Mouse (Mus musculus): ENCODE data around the gene Akr1d1. TPM values are rescaled to one million over a fixed set of nuclear protein-coding genes. Genes with fewer than 3 reads are reported as not detected.

Gene Akr1d1
- polyA plus RNA-seq, 1 experiment from 2014 or later: not detected

GRCm38 (mm10) chr6:37593033-37593374, 63.0 kb downstream of the Akr1d1 start:
- H3K4me1 ChIP-seq (ENCODE audit: control insufficient read depth in 2 of 2, insufficient read depth in 2 of 2, low read length in 2 of 2): peaks cover 2 to 8% of the 10 kb centered on the region in 2 experiments
- no peaks in the 10 kb centered on the region for H3K27me3 ChIP-seq (ENCODE audit: control insufficient read depth, insufficient read depth, low read length)
- no peak overlapping the region for H3K9ac ChIP-seq (ENCODE audit: low read length)
- 64% methylated on average over 6 of the region's 6 CpGs for WGBS
- H3K27ac ChIP-seq (replicated peaks in 1 of 2; ENCODE audit: control insufficient read depth in 1 of 2, insufficient read depth in 1 of 2, low read depth in 2 of 2, low read length in 2 of 2): peak overlapping the region in 1 of 2 experiments; percentile 29; a peak in 2 of 4 replicates
- H3K36me3 ChIP-seq (ENCODE audit: control insufficient read depth, insufficient read depth, low read length): no peaks in the 10 kb centered on the region
- no peak overlapping the region for H3K4me3 ChIP-seq (ENCODE audit: control insufficient read depth in 1 of 2, insufficient read depth in 1 of 2, low read depth in 1 of 2, low read length in 2 of 2)
- ATAC-seq (ENCODE audit: insufficient number of reproducible peaks, insufficient read depth, low FRiP score, low read depth): no peak
- H3K4me2 ChIP-seq (ENCODE audit: low read length): no peak overlapping the region
- no peaks in the 10 kb centered on the region for H3K9me3 ChIP-seq (ENCODE audit: control insufficient read depth, low read length)

GRCm38 (mm10) chr6:37593551-37594089, 63.6 kb downstream of the Akr1d1 start:
- no peak for ATAC-seq (ENCODE audit: insufficient number of reproducible peaks, insufficient read depth, low FRiP score, low read depth)
- no peaks in the 10 kb centered on the region for H3K36me3 ChIP-seq (ENCODE audit: control insufficient read depth, insufficient read depth, low read length)
- no peaks in the 10 kb centered on the region for H3K27me3 ChIP-seq (ENCODE audit: control insufficient read depth, insufficient read depth, low read length)
- 24% methylated on average over 5 of the region's 5 CpGs for WGBS
- peaks cover 2 to 8% of the 10 kb centered on the region in 2 experiments for H3K4me1 ChIP-seq (ENCODE audit: control insufficient read depth in 2 of 2, insufficient read depth in 2 of 2, low read length in 2 of 2)
- H3K4me2 ChIP-seq (ENCODE audit: low read length): no peak overlapping the region
- H3K4me3 ChIP-seq (ENCODE audit: control insufficient read depth in 1 of 2, insufficient read depth in 1 of 2, low read depth in 1 of 2, low read length in 2 of 2): no peak overlapping the region
- no peak overlapping the region for H3K27ac ChIP-seq (replicated peaks in 1 of 2; ENCODE audit: control insufficient read depth in 1 of 2, insufficient read depth in 1 of 2, low read depth in 2 of 2, low read length in 2 of 2)
- no peaks in the 10 kb centered on the region for H3K9me3 ChIP-seq (ENCODE audit: control insufficient read depth, low read length)
- H3K9ac ChIP-seq (ENCODE audit: low read length): no peak overlapping the region

GRCm38 (mm10) chr6:37597088-37597487, 67.1 kb downstream of the Akr1d1 start:
- H3K9me3 ChIP-seq (ENCODE audit: control insufficient read depth, low read length): no peaks in the 10 kb centered on the region
- no peaks in the 10 kb centered on the region for H3K27me3 ChIP-seq (ENCODE audit: control insufficient read depth, insufficient read depth, low read length)
- no peak overlapping the region for H3K9ac ChIP-seq (ENCODE audit: low read length)
- no peak overlapping the region for H3K4me3 ChIP-seq (ENCODE audit: control insufficient read depth in 1 of 2, insufficient read depth in 1 of 2, low read depth in 1 of 2, low read length in 2 of 2)
- no peak for ATAC-seq (ENCODE audit: insufficient number of reproducible peaks, insufficient read depth, low FRiP score, low read depth)
- H3K4me2 ChIP-seq (ENCODE audit: low read length): no peak overlapping the region
- no peaks in the 10 kb centered on the region for H3K36me3 ChIP-seq (ENCODE audit: control insufficient read depth, insufficient read depth, low read length)
- 62% methylated on average over 2 of the region's 2 CpGs for WGBS
- peaks cover 2 to 8% of the 10 kb centered on the region in 2 experiments for H3K4me1 ChIP-seq (ENCODE audit: control insufficient read depth in 2 of 2, insufficient read depth in 2 of 2, low read length in 2 of 2)
- H3K27ac ChIP-seq (replicated peaks in 1 of 2; ENCODE audit: control insufficient read depth in 1 of 2, insufficient read depth in 1 of 2, low read depth in 2 of 2, low read length in 2 of 2): no peak overlapping the region

- Histone ChIP-seq H3K36me3 (ENCODE audit: control insufficient read depth, insufficient read depth, low read length) (no peaks in the 10 kb centered on the region), H3K4me2 (ENCODE audit: low read length) (no peak overlapping the region), H3K9ac (ENCODE audit: low read length) (no peak overlapping the region), H3K4me3 (ENCODE audit: control insufficient read depth in 1 of 2, insufficient read depth in 1 of 2, low read depth in 1 of 2, low read length in 2 of 2) (no peak overlapping the region), H3K27ac (replicated peaks in 1 of 2; ENCODE audit: control insufficient read depth in 1 of 2, insufficient read depth in 1 of 2, low read depth in 2 of 2, low read length in 2 of 2) (no peak overlapping the region), H3K27me3 (ENCODE audit: control insufficient read depth, insufficient read depth, low read length) (no peaks in the 10 kb centered on the region), H3K4me1 (ENCODE audit: control insufficient read depth in 2 of 2, insufficient read depth in 2 of 2, low read length in 2 of 2) (peaks cover 2 to 6% of the 10 kb centered on the region in 2 experiments; a peak in 3 of 4 replicates), H3K9me3 (ENCODE audit: control insufficient read depth, low read length) (no peaks in the 10 kb centered on the region)
- no peak for ATAC-seq (ENCODE audit: insufficient number of reproducible peaks, insufficient read depth, low FRiP score, low read depth)
These were observed 68.1 kb downstream of the Akr1d1 start for GRCm38 (mm10) chr6:37598033-37598432.

- Histone ChIP-seq H3K9me3 (ENCODE audit: control insufficient read depth, low read length) (no peaks in the 10 kb centered on the region), H3K27ac (replicated peaks in 1 of 2; ENCODE audit: control insufficient read depth in 1 of 2, insufficient read depth in 1 of 2, low read depth in 2 of 2, low read length in 2 of 2) (no peak overlapping the region), H3K4me3 (ENCODE audit: control insufficient read depth in 1 of 2, insufficient read depth in 1 of 2, low read depth in 1 of 2, low read length in 2 of 2) (no peak overlapping the region), H3K9ac (ENCODE audit: low read length) (no peak overlapping the region), H3K4me1 (ENCODE audit: control insufficient read depth in 2 of 2, insufficient read depth in 2 of 2, low read length in 2 of 2) (no peaks in the 10 kb centered on the region), H3K27me3 (ENCODE audit: control insufficient read depth, insufficient read depth, low read length) (no peaks in the 10 kb centered on the region), H3K36me3 (ENCODE audit: control insufficient read depth, insufficient read depth, low read length) (no peaks in the 10 kb centered on the region), H3K4me2 (ENCODE audit: low read length) (no peak overlapping the region)
- WGBS: 87% methylated on average over 7 of the region's 7 CpGs
- no peak for ATAC-seq (ENCODE audit: insufficient number of reproducible peaks, insufficient read depth, low FRiP score, low read depth)
These were observed 71.1 kb downstream of the Akr1d1 start for GRCm38 (mm10) chr6:37600976-37601498.

GRCm38 (mm10) chr6:37602857-37603765, 73.1 kb downstream of the Akr1d1 start:
- no peaks in the 10 kb centered on the region for H3K27me3 ChIP-seq (ENCODE audit: control insufficient read depth, insufficient read depth, low read length)
- H3K36me3 ChIP-seq (ENCODE audit: control insufficient read depth, insufficient read depth, low read length): no peaks in the 10 kb centered on the region
- no peak overlapping the region for H3K4me3 ChIP-seq (ENCODE audit: control insufficient read depth in 1 of 2, insufficient read depth in 1 of 2, low read depth in 1 of 2, low read length in 2 of 2)
- 52% methylated on average over 9 of the region's 9 CpGs for WGBS
- H3K9ac ChIP-seq (ENCODE audit: low read length): no peak overlapping the region
- H3K9me3 ChIP-seq (ENCODE audit: control insufficient read depth, low read length): no peaks in the 10 kb centered on the region
- H3K27ac ChIP-seq (replicated peaks in 1 of 2; ENCODE audit: control insufficient read depth in 1 of 2, insufficient read depth in 1 of 2, low read depth in 2 of 2, low read length in 2 of 2): peak overlapping the region; percentile 33 to 59; a peak in 3 of 4 replicates
- no peak for ATAC-seq (ENCODE audit: insufficient number of reproducible peaks, insufficient read depth, low FRiP score, low read depth)
- H3K4me1 ChIP-seq (ENCODE audit: control insufficient read depth in 2 of 2, insufficient read depth in 2 of 2, low read length in 2 of 2): peaks cover 0 to 3% of the 10 kb centered on the region in 2 experiments; a peak in 1 of 4 replicates
- no peak overlapping the region for H3K4me2 ChIP-seq (ENCODE audit: low read length)

- Histone ChIP-seq H3K36me3 (ENCODE audit: control insufficient read depth, insufficient read depth, low read length) (no peaks in the 10 kb centered on the region), H3K27me3 (ENCODE audit: control insufficient read depth, insufficient read depth, low read length) (no peaks in the 10 kb centered on the region), H3K9ac (ENCODE audit: low read length) (no peak overlapping the region), H3K4me3 (ENCODE audit: control insufficient read depth in 1 of 2, insufficient read depth in 1 of 2, low read depth in 1 of 2, low read length in 2 of 2) (no peak overlapping the region), H3K27ac (replicated peaks in 1 of 2; ENCODE audit: control insufficient read depth in 1 of 2, insufficient read depth in 1 of 2, low read depth in 2 of 2, low read length in 2 of 2) (0 out of 4 replicates have a peak overlapping the region, but pooled peaks of 1 of the 2 experiments have one; percentile 10), H3K9me3 (ENCODE audit: control insufficient read depth, low read length) (no peaks in the 10 kb centered on the region), H3K4me2 (ENCODE audit: low read length) (no peak overlapping the region), H3K4me1 (ENCODE audit: control insufficient read depth in 2 of 2, insufficient read depth in 2 of 2, low read length in 2 of 2) (peaks cover 0 to 3% of the 10 kb centered on the region in 2 experiments; a peak in 1 of 4 replicates)
- 77% methylated on average over 4 of the region's 4 CpGs for WGBS
- no peak for ATAC-seq (ENCODE audit: insufficient number of reproducible peaks, insufficient read depth, low FRiP score, low read depth)
These were observed 74.4 kb downstream of the Akr1d1 start for GRCm38 (mm10) chr6:37604178-37604883.

All from heart, embryonic 14.5 days (tissue).